Mouse (Mus musculus) limb, embryonic 14.5 days (tissue): ENCODE measurements at regions not wholly inside any gene's neighbourhood (a gene's known extent, or its start where the extent isn't known, plus 50 kb on each side); places are given as distances from the start of the nearest gene placed in this dataset.

ENCODE experiments used
- ATAC-seq: fragments of 200-750 bp; cut with Nextera tagmentation; 2 replicates; pipeline ENCODE4 v1.8.0; 2017; ENCODE audit warnings: low read depth, moderate number of reproducible peaks, moderate TSS enrichment; ENCODE audit not compliant: low FRiP score
- DNase-seq: peaks from one replicate; pipeline ENCODE4 v3.0.0-alpha.2; 2015; ENCODE audit warnings: low spot score
- H3K27ac ChIP-seq: fragments of 300-500 bp; sonication (generic); replicated peaks from 2 replicates; pipeline ENCODE4 v1.5.1; 2014; ENCODE audit warnings: low read depth, mild to moderate bottlenecking, low read length, moderate library complexity, mixed read lengths
- H3K27me3 ChIP-seq: fragments of 300-500 bp; sonication (generic); 2 replicates; pipeline ENCODE4 v1.6.1; 2014; ENCODE audit warnings: low read length, mixed read lengths; ENCODE audit not compliant: control insufficient read depth, insufficient read depth
- H3K36me3 ChIP-seq: fragments of 300-500 bp; sonication (generic); 2 replicates; pipeline ENCODE4 v1.6.1; 2014; ENCODE audit warnings: mild to moderate bottlenecking, low read length, moderate library complexity, mixed read lengths; ENCODE audit not compliant: control insufficient read depth, insufficient read depth
- H3K4me1 ChIP-seq: fragments of 300-500 bp; sonication (generic); 2 replicates; pipeline ENCODE4 v1.6.1; 2014; ENCODE audit warnings: antibody characterized with exemption, low read length, mixed read lengths; ENCODE audit not compliant: control insufficient read depth, insufficient read depth
- H3K4me2 ChIP-seq: fragments of 300-500 bp; sonication (generic); replicated peaks from 2 replicates; pipeline ENCODE4 v1.6.1; 2014; ENCODE audit warnings: low read depth, mild to moderate bottlenecking, low read length, moderate library complexity; ENCODE audit not compliant: severe bottlenecking
- H3K4me3 ChIP-seq: fragments of 300-500 bp; sonication (generic); replicated peaks from 2 replicates; pipeline ENCODE4 v1.5.1; 2014; ENCODE audit warnings: low read length
- H3K9ac ChIP-seq: fragments of 300-500 bp; sonication (generic); 2 replicates; pipeline ENCODE4 v1.6.1; 2014; ENCODE audit warnings: mild to moderate bottlenecking, low read depth, low read length, moderate library complexity; ENCODE audit not compliant: severe bottlenecking
- H3K9me3 ChIP-seq: fragments of 300-500 bp; sonication (generic); 2 replicates; pipeline ENCODE4 v1.6.1; 2016; ENCODE audit warnings: low read length; ENCODE audit not compliant: control insufficient read depth
- POLR2A ChIP-seq: fragments of 200-500 bp; IDR thresholded peaks from 2 replicates; pipeline ENCODE4 v1.8.0; 2012; ENCODE audit warnings: inconsistent platforms, mild to moderate bottlenecking, moderate library complexity, borderline replicate concordance; ENCODE audit not compliant: insufficient read depth, insufficient read length; ENCODE audit errors: extremely low read depth
- WGBS: fragments of 180-500 bp; shearing (Covaris S2); extraction: QIAGEN DNeasy Blood & Tissue Kit; methylation state at CpG from one replicate; pipeline ENCODE4 v1.1.7; 2014; 5-methylcytosine and 5-hydroxymethylcytosine counted together

GRCm38 (mm10) chrX:58093245-58093644, 70.7 kb downstream of the Zic3 start:
- ATAC-seq (no peak), DNase-seq (no peak)
- TF ChIP-seq POLR2A, result no peak
- no peak overlapping the region for H3K4me2 ChIP-seq
- no peaks in the 10 kb centered on the region for H3K27me3 ChIP-seq
- no peak overlapping the region for H3K9ac ChIP-seq
- H3K4me1 ChIP-seq, result no peaks in the 10 kb centered on the region
- H3K4me3 ChIP-seq, result no peak overlapping the region
- H3K27ac ChIP-seq, result no peak overlapping the region
- 64% methylated on average over 3 of the region's 3 CpGs for WGBS
- no peaks in the 10 kb centered on the region for H3K9me3 ChIP-seq
- H3K36me3 ChIP-seq, result no peaks in the 10 kb centered on the region

DNA sequence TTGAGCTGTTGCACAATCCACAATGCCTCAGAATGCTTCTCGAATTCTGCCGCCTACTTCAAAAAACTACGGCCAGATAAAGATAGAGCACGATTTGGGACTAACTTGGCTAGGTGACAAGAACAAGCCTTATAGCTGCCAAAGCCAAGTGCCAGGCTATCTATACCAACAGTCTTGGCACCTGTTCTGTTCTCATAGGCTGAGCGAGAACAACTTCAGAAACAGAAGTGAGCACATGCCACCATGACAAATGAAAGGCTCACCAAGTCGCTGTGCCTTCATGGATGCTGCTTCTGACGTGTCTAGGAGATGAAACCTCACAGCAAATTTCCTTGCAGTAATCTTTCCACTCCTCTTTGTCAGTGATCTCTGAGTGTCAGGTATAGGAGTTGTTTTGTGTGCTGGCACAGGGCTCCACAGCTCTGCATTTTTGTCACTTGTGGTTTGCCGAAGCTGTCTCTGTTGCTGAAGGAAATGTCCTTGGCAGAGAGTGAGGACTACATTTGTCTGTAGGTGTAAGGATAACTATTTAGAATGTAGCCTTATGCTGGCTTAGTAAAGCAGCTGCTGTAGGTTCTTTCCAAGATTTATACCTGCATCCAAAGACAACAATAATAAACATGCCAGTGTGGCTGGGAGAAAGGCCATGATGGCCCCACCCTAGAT, 95.4 kb downstream of the Zic3 start:
- WGBS, result 83% methylated on average over 8 of the region's 8 CpGs
- H3K4me3 ChIP-seq, result no peak overlapping the region
- no peaks in the 10 kb centered on the region for H3K36me3 ChIP-seq
- H3K9ac ChIP-seq, result no peak overlapping the region
- H3K9me3 ChIP-seq, result no peaks in the 10 kb centered on the region
- no peak overlapping the region for H3K27ac ChIP-seq
- no peak for TF ChIP-seq POLR2A
- H3K4me1 ChIP-seq, result no peaks in the 10 kb centered on the region
- ATAC-seq (no peak), DNase-seq (no peak)
- H3K4me2 ChIP-seq, result no peak overlapping the region
- H3K27me3 ChIP-seq, result no peaks in the 10 kb centered on the region

GRCm38 (mm10) chrX:58155371-58156124, 133.0 kb downstream of the Zic3 start:
- Histone ChIP-seq H3K9me3 (no peaks in the 10 kb centered on the region), H3K4me2 (peak overlapping the region; percentile 27; the same call in 1 of the 2 replicates), H3K27ac (no peak overlapping the region), H3K4me1 (no peaks in the 10 kb centered on the region), H3K27me3 (no peaks in the 10 kb centered on the region), H3K9ac (no peak overlapping the region), H3K4me3 (no peak overlapping the region), H3K36me3 (no peaks in the 10 kb centered on the region)
- DNase-seq, result no peak
- no peak for TF ChIP-seq POLR2A
- no peak for ATAC-seq
- WGBS, result 19% methylated on average over 20 of the region's 20 CpGs

DNA sequence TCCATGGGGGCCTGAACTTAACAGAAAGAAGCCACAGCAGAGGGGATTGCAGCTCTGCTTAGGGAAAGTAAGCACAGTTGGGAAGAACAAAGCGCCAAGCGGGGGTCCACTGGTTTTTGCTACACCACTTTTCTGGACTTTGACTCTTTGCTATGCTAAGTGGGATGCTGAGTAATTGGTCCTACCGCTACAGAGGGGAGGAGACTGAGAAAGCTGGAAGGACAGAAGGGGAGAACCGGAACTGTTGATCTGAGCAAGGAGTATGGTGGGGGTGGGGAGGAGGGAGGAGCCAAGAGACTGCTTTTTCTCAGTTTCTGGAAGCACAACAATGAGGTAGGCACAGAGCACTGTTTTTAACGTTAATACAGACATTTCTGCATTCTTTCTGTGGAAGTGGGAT, 134.9 kb downstream of the Zic3 start:
- H3K9ac ChIP-seq, result no peak overlapping the region
- no peaks in the 10 kb centered on the region for H3K36me3 ChIP-seq
- 45% methylated on average over 5 of the region's 5 CpGs for WGBS
- no peaks in the 10 kb centered on the region for H3K9me3 ChIP-seq
- H3K4me1 ChIP-seq, result no peaks in the 10 kb centered on the region
- TF ChIP-seq POLR2A, result no peak
- no peak for ATAC-seq
- H3K4me3 ChIP-seq, result no peak overlapping the region
- H3K27me3 ChIP-seq, result no peaks in the 10 kb centered on the region
- DNase-seq, result no peak
- no peak overlapping the region for H3K27ac ChIP-seq
- no peak overlapping the region for H3K4me2 ChIP-seq

GRCm38 (mm10) chrX:58166184-58166904, 143.8 kb downstream of the Zic3 start:
- no peaks in the 10 kb centered on the region for H3K9me3 ChIP-seq
- H3K4me3 ChIP-seq, result no peak overlapping the region
- TF ChIP-seq POLR2A, result no peak
- no peaks in the 10 kb centered on the region for H3K27me3 ChIP-seq
- H3K27ac ChIP-seq, result no peak overlapping the region
- WGBS, result 59% methylated on average over 12 of the region's 12 CpGs
- no peak overlapping the region for H3K4me2 ChIP-seq
- H3K4me1 ChIP-seq, result no peaks in the 10 kb centered on the region
- H3K9ac ChIP-seq, result no peak overlapping the region
- ATAC-seq, result peak; percentile 69
- H3K36me3 ChIP-seq, result no peaks in the 10 kb centered on the region
- DNase-seq, result peak; percentile 61
